Mouse (Mus musculus) heart, postnatal 0 days (tissue): ENCODE measurements around the gene Ggact. TPM values are rescaled to one million over a fixed set of nuclear protein-coding genes. Genes with fewer than 3 reads are reported as not detected.

Experiments
- ATAC-seq: fragments of 200-750 bp; cut with Nextera tagmentation; 2 replicates; pipeline ENCODE4 v1.8.0; 2017; ENCODE audit warnings: low read depth, moderate number of reproducible peaks, moderate library complexity; ENCODE audit not compliant: insufficient read depth
- DNase-seq: peaks from one replicate; pipeline ENCODE4 v3.0.0-alpha.2; 2016; ENCODE audit warnings: low spot score
- H3K27ac ChIP-seq: fragments of 300-500 bp; sonication (generic); 2 replicates; pipeline ENCODE4 v1.5.1; 2014; ENCODE audit warnings: low read depth, mild to moderate bottlenecking
- H3K27me3 ChIP-seq: fragments of 300-500 bp; sonication (generic); 2 replicates; pipeline ENCODE4 v1.6.1; 2014; ENCODE audit warnings: low read length, mixed read lengths; ENCODE audit not compliant: control insufficient read depth, insufficient read depth
- H3K36me3 ChIP-seq: fragments of 300-500 bp; sonication (generic); replicated peaks from 2 replicates; pipeline ENCODE4 v1.6.1; 2014; ENCODE audit warnings: low read length, mixed read lengths; ENCODE audit not compliant: control insufficient read depth, insufficient read depth
- H3K4me1 ChIP-seq: fragments of 300-500 bp; sonication (generic); 2 replicates; pipeline ENCODE4 v1.6.1; 2014; ENCODE audit warnings: antibody characterized with exemption; ENCODE audit not compliant: control insufficient read depth, insufficient read depth
- H3K4me2 ChIP-seq: fragments of 300-500 bp; sonication (generic); 2 replicates; pipeline ENCODE4 v1.6.1; 2014; ENCODE audit warnings: low read depth, mild to moderate bottlenecking, low read length, moderate library complexity
- H3K4me3 ChIP-seq: fragments of 300-500 bp; sonication (generic); 2 replicates; pipeline ENCODE4 v1.5.1; 2014; ENCODE audit warnings: low read depth, low read length
- H3K9ac ChIP-seq: fragments of 300-500 bp; sonication (generic); replicated peaks from 2 replicates; pipeline ENCODE4 v1.6.1; 2014; ENCODE audit warnings: low read depth, low read length, mixed read lengths
- H3K9me3 ChIP-seq: fragments of 300-500 bp; sonication (generic); replicated peaks from 2 replicates; pipeline ENCODE4 v1.6.1; 2016; ENCODE audit warnings: low read length; ENCODE audit not compliant: control insufficient read depth
- CTCF ChIP-seq: IDR thresholded peaks from 2 replicates; pipeline ENCODE4 v1.5.1; 2016; ENCODE audit warnings: antibody characterized with exemption, control low read depth, low read depth
- EP300 ChIP-seq: IDR thresholded peaks from 2 replicates; pipeline ENCODE4 v1.6.1; 2016; ENCODE audit warnings: antibody characterized with exemption, low read depth
- WGBS: fragments of 180-500 bp; shearing (Covaris S2); extraction: QIAGEN DNeasy Blood & Tissue Kit; methylation state at CpG from one replicate; pipeline ENCODE4 v1.1.7; 2014; 5-methylcytosine and 5-hydroxymethylcytosine counted together
- polyA plus RNA-seq: library from polyadenylated mRNA; unstranded; fragments of >200 nt; fragmentation: Nextera tagmentation; extraction: Ambion mirVana; gene quantifications from 2 replicates; pipeline ENCODE4 v1.2.1, GENCODE M21; 2015
- total RNA-seq: library from RNA; depleted of rRNA; stranded (reverse); fragments of >200 nt; gene quantifications from 2 replicates; pipeline ENCODE4 v1.2.3, GENCODE M21; 2014; ENCODE audit warnings: low replicate concordance

The Ggact gene
- total and polyA plus RNA-seq, 2 experiments from 2014 or later, result 26.7 to 52.6 TPM

GRCm38 (mm10) chr14:122825464-122825863 lies 88.1 kb downstream of the Ggact start:
- Histone ChIP-seq H3K9me3 (no peaks in the 10 kb centered on the region), H3K4me3 (no peak overlapping the region)

DNA sequence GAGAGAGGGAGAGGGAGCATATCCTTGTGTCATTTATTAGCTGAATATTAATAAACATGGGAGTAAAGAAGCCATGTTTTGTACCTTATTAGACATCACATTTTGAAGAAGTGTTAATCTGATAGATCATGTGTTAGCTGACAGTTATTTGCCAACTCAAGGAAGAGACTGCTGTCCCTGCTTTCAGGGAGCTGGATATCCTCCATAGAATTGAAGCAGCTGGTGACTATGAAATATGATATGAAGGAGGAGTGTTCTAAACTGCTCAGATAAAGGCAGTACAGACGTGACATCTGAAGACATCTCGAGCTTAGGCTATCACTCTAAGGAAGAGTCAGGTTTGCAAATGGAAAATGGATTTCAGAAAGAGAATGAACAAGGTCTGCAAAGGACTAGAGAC lies 89.8 kb downstream of the Ggact start:
- TF ChIP-seq CTCF (no peak), EP300 (no peak)
- no peak for DNase-seq
- Histone ChIP-seq H3K27me3 (no peaks in the 10 kb centered on the region), H3K4me3 (no peak overlapping the region), H3K9ac (no peak overlapping the region), H3K36me3 (no peaks in the 10 kb centered on the region), H3K4me1 (no peaks in the 10 kb centered on the region), H3K27ac (no peak overlapping the region), H3K9me3 (no peaks in the 10 kb centered on the region), H3K4me2 (no peak overlapping the region)
- 52% methylated on average over 2 of the region's 2 CpGs for WGBS
- ATAC-seq, result no peak

More at GRCm38 (mm10) chr14:122825464-122825863, 88.1 kb downstream of the Ggact start:
- no peak overlapping the region for H3K4me2 ChIP-seq
- no peak for DNase-seq
- H3K36me3 ChIP-seq, result no peaks in the 10 kb centered on the region
- TF ChIP-seq EP300 (no peak), CTCF (no peak)
- 87% methylated on average over 2 of the region's 2 CpGs for WGBS
- H3K9ac ChIP-seq, result no peak overlapping the region
- H3K27ac ChIP-seq, result no peak overlapping the region
- ATAC-seq, result no peak
- no peaks in the 10 kb centered on the region for H3K4me1 ChIP-seq
- H3K27me3 ChIP-seq, result no peaks in the 10 kb centered on the region

- no peak for ATAC-seq
- no peak overlapping the region for H3K4me2 ChIP-seq
- H3K36me3 ChIP-seq, result no peaks in the 10 kb centered on the region
- 92% methylated on average over 3 of the region's 3 CpGs for WGBS
- no peaks in the 10 kb centered on the region for H3K27me3 ChIP-seq
- H3K4me1 ChIP-seq, result no peaks in the 10 kb centered on the region
- no peak overlapping the region for H3K27ac ChIP-seq
- no peaks in the 10 kb centered on the region for H3K9me3 ChIP-seq
- H3K9ac ChIP-seq, result no peak overlapping the region
- no peak for DNase-seq
- H3K4me3 ChIP-seq, result no peak overlapping the region
- TF ChIP-seq CTCF (no peak), EP300 (no peak)
Observed at GRCm38 (mm10) chr14:122821002-122821401, 92.6 kb downstream of the Ggact start.

- H3K27me3 ChIP-seq, result no peaks in the 10 kb centered on the region
- WGBS, result 84% methylated on average over 4 of the region's 4 CpGs
- ATAC-seq (no peak), DNase-seq (no peak)
- H3K36me3 ChIP-seq, result no peaks in the 10 kb centered on the region
- peaks cover 8% of the 10 kb centered on the region; the same call in 1 of the 2 replicates for H3K4me1 ChIP-seq
- H3K4me3 ChIP-seq, result no peak overlapping the region
- H3K9me3 ChIP-seq, result no peaks in the 10 kb centered on the region
- no peak overlapping the region for H3K9ac ChIP-seq
- no peak overlapping the region for H3K27ac ChIP-seq
- TF ChIP-seq EP300 (no peak), CTCF (no peak)
- H3K4me2 ChIP-seq, result no peak overlapping the region
Observed at GRCm38 (mm10) chr14:122800296-122800695, 113.3 kb downstream of the Ggact start.

DNA sequence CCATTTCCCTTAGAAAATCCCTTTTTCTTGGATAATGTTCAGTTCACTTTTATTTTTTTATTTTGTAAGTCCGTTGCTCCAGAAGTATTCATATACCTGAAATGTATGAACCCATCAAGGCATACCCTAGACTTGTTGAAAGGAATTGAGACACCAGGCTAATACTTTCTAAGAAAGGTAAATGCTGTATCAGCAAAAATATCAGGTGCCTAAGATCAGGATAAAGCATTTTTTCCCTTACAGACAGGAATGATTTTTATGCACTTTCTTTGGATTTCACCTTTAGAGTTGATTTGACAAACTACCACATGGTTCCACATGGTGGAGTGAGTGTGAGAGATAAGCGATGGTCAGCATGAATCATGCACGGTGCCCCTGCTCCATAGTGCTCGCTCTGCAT lies 120.2 kb downstream of the Ggact start:
- ATAC-seq (no peak), DNase-seq (no peak)
- no peak overlapping the region for H3K4me3 ChIP-seq
- no peak overlapping the region for H3K9ac ChIP-seq
- no peaks in the 10 kb centered on the region for H3K36me3 ChIP-seq
- H3K4me2 ChIP-seq, result no peak overlapping the region
- no peaks in the 10 kb centered on the region for H3K4me1 ChIP-seq
- TF ChIP-seq CTCF (no peak), EP300 (no peak)
- H3K27me3 ChIP-seq, result no peaks in the 10 kb centered on the region
- H3K27ac ChIP-seq, result no peak overlapping the region
- no peaks in the 10 kb centered on the region for H3K9me3 ChIP-seq
- 91% methylated on average over 4 of the region's 4 CpGs for WGBS

DNA sequence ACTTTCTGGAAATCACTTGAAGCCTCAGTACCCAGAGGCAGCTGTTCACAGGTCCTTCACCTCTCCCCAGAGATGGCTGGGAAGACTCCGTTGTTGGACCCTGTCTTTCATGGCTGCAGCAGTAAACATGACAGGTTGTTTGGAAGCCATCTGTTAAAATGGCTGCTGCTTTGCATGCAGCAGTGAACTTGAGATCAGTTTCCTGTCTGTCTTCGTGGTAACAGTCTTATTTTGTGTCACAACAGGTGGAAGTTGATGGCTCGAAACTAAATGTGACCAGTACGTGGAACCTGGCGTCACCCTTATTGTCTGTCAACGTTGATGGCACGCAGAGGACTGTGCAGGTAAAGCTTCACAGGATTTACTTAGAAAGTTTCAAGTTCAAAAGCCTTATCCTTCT lies 123.4 kb downstream of the Ggact start:
- WGBS, result 83% methylated on average over 7 of the region's 7 CpGs
- Histone ChIP-seq H3K27me3 (no peaks in the 10 kb centered on the region), H3K4me3 (no peak overlapping the region), H3K36me3 (no peaks in the 10 kb centered on the region), H3K9me3 (no peaks in the 10 kb centered on the region), H3K27ac (no peak overlapping the region), H3K9ac (no peak overlapping the region), H3K4me1 (no peaks in the 10 kb centered on the region), H3K4me2 (no peak overlapping the region)
- ATAC-seq (no peak), DNase-seq (no peak)
- TF ChIP-seq CTCF (no peak), EP300 (no peak)
